Mouse (Mus musculus): ENCODE results near the gene Mtch2.

The Mtch2 gene

GRCm38 (mm10) chr2:90906721-90907120, 59.8 kb downstream of the Mtch2 start:
- no peak for DNase-seq (ENCODE audit: low read depth, low spot score)

GRCm38 (mm10) chr2:90910861-90911260, 63.9 kb downstream of the Mtch2 start:
- no peak for DNase-seq (ENCODE audit: low read depth, low spot score)

GRCm38 (mm10) chr2:90911668-90912067, 64.7 kb downstream of the Mtch2 start:
- DNase-seq (ENCODE audit: low read depth, low spot score): no peak

GRCm38 (mm10) chr2:90913671-90914070, 66.7 kb downstream of the Mtch2 start:
- no peak for DNase-seq (ENCODE audit: low read depth, low spot score)

GRCm38 (mm10) chr2:90915516-90915915, 68.6 kb downstream of the Mtch2 start:
- DNase-seq (ENCODE audit: low read depth, low spot score): no peak

Data from skeletal muscle tissue, adult 2 months (tissue).